Mouse (Mus musculus): ENCODE measurements around the gene Ccnd3. TPM values are rescaled to one million over a fixed set of nuclear protein-coding genes. Genes with fewer than 3 reads are reported as not detected.

The Ccnd3 gene
- polyA plus RNA-seq, 1 experiment: 89.1 TPM

GRCm38 (mm10) chr17:47509031-47509705 is 4.3 kb downstream of the Ccnd3 start:
- no peak for TF ChIP-seq POLR2A (IDR thresholded peaks at IDR 0.05; ENCODE audit: borderline replicate concordance, low read depth, low read length)
- no peak for TF ChIP-seq CTCF (IDR thresholded peaks at IDR 0.05; ENCODE audit: low read depth, low read length)
- Histone ChIP-seq H3K4me3 (ENCODE audit: insufficient read depth, low read length) (no peak overlapping the region; the same call in 1 of the 2 replicates), H3K27ac (ENCODE audit: insufficient read depth, low read depth, low read length) (peak overlapping the region; percentile 45), H3K4me1 (ENCODE audit: control insufficient read depth, insufficient read depth, low read length) (peaks cover 40% of the 10 kb centered on the region)

GRCm38 (mm10) chr17:47511111-47512020 is 6.5 kb downstream of the Ccnd3 start:
- H3K4me3 ChIP-seq (ENCODE audit: insufficient read depth, low read length): no peak overlapping the region
- TF ChIP-seq POLR2A (IDR thresholded peaks at IDR 0.05; ENCODE audit: borderline replicate concordance, low read depth, low read length): no peak
- peak; percentile 94 for TF ChIP-seq CTCF (IDR thresholded peaks at IDR 0.05; ENCODE audit: low read depth, low read length)
- no peak overlapping the region for H3K27ac ChIP-seq (ENCODE audit: insufficient read depth, low read depth, low read length)
- H3K4me1 ChIP-seq (ENCODE audit: control insufficient read depth, insufficient read depth, low read length): peaks cover 23% of the 10 kb centered on the region

GRCm38 (mm10) chr17:47512956-47513775 is 8.3 kb downstream of the Ccnd3 start:
- H3K4me1 ChIP-seq (ENCODE audit: control insufficient read depth, insufficient read depth, low read length): peaks cover 13% of the 10 kb centered on the region
- H3K27ac ChIP-seq (ENCODE audit: insufficient read depth, low read depth, low read length): no peak overlapping the region
- no peak for TF ChIP-seq POLR2A (IDR thresholded peaks at IDR 0.05; ENCODE audit: borderline replicate concordance, low read depth, low read length)
- TF ChIP-seq CTCF (IDR thresholded peaks at IDR 0.05; ENCODE audit: low read depth, low read length): no peak
- no peak overlapping the region for H3K4me3 ChIP-seq (ENCODE audit: insufficient read depth, low read length)

DNA sequence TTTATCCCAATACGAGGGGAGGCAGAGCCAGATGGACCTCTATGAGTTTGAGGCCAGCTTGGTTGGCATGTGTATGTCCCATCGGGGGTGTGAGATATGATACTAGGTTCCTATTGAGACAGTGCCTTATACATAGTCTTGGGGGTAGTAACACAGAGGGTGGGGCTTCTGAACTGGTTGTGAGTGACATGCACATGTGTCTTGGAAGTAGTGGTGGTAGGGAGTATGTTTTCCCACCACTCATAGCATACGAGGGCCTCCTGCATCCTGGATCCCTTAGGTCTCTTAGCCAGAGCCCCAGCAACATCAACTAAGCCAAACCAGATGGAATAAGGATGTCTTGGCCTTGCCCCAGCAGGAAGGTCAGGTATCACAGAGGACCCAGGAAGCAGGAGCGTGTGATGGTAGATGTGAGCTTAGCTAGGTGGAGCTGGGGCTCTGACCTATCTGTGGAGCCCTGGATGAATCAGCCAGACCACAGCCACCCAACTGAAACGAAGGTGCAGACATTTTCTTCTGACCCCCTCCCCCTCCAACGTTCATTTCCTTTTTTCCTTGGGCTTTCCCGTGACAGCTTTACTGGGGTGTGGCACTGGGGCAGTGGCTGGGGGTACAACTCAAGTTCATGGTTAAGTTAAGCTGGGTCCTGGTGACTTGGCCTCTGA is 10.5 kb downstream of the Ccnd3 start:
- Histone ChIP-seq H3K4me3 (ENCODE audit: insufficient read depth, low read length) (no peak overlapping the region), H3K4me1 (ENCODE audit: control insufficient read depth, insufficient read depth, low read length) (peaks cover 7% of the 10 kb centered on the region), H3K27ac (ENCODE audit: insufficient read depth, low read depth, low read length) (no peak overlapping the region)
- TF ChIP-seq POLR2A (IDR thresholded peaks at IDR 0.05; ENCODE audit: borderline replicate concordance, low read depth, low read length) (no peak), CTCF (IDR thresholded peaks at IDR 0.05; ENCODE audit: low read depth, low read length) (no peak)

- TF ChIP-seq POLR2A (IDR thresholded peaks at IDR 0.05; ENCODE audit: borderline replicate concordance, low read depth, low read length): no peak
- Histone ChIP-seq H3K4me3 (ENCODE audit: insufficient read depth, low read length) (no peak overlapping the region), H3K4me1 (ENCODE audit: control insufficient read depth, insufficient read depth, low read length) (peaks cover 4% of the 10 kb centered on the region), H3K27ac (ENCODE audit: insufficient read depth, low read depth, low read length) (no peak overlapping the region)
These were observed 11.4 kb downstream of the Ccnd3 start for GRCm38 (mm10) chr17:47516232-47516631.

DNA sequence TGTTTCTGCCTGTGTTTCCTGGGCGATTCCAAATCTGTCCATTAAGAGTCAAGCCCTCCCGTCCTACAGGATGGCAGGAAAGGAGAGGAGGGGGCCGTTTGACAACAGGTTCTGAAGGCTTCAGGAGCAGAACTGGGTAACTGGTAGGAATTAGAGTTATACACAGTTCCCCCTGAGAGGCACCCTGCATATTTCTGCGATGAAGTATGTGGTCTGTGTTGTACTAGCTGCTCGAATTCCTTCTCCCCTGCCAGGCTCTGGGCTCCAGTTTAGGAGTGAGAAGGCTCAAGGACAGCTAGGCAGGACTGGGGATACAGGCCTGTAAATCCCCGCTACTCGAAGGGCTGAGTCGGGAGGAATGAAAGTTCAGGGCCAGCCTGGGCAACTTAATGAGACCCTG is 13.4 kb downstream of the Ccnd3 start:
- no peak for TF ChIP-seq POLR2A (IDR thresholded peaks at IDR 0.05; ENCODE audit: borderline replicate concordance, low read depth, low read length)
- TF ChIP-seq CTCF (IDR thresholded peaks at IDR 0.05; ENCODE audit: low read depth, low read length): no peak
- peaks cover 20% of the 10 kb centered on the region for H3K4me1 ChIP-seq (ENCODE audit: control insufficient read depth, insufficient read depth, low read length)
- no peak overlapping the region for H3K27ac ChIP-seq (ENCODE audit: insufficient read depth, low read depth, low read length)
- no peak overlapping the region for H3K4me3 ChIP-seq (ENCODE audit: insufficient read depth, low read length)

DNA sequence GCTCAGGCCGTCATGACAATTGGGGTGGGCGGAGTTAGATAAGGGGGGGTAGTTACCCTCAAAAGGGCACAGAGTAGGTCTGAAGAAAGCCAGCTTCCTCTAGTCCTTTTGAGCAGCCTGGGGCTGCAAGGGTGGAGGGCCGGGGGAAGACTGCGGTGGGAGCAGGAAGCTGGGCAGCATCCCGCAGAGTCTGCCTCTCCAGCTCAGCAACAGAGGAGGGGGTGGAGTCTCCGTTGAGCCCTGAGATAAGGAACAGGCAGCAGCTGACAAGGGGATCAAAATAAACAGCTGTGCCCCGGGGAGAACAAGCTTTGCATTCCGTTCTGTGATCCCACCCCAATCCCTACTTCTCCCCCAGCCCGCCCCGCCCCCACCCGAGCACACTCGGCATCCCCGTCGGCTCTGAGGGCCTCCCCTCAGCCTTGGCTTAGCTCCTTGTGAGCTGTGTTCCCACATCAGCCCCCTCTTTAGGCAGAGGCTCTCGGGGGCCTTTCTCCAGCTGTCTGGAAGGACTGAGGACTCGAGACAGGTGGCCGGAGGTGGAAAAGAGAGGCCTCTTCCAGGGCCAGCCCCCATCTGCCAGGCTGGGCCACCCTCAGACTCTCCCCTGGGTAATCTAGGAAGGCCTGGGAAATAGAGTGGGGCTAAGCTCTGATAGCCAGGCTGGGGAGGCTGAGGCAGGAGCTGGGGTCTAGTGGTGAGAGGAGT is 16.9 kb downstream of the Ccnd3 start:
- H3K4me3 ChIP-seq (ENCODE audit: insufficient read depth, low read length): no peak overlapping the region
- no peak for TF ChIP-seq POLR2A (IDR thresholded peaks at IDR 0.05; ENCODE audit: borderline replicate concordance, low read depth, low read length)
- no peak for TF ChIP-seq CTCF (IDR thresholded peaks at IDR 0.05; ENCODE audit: low read depth, low read length)
- H3K4me1 ChIP-seq (ENCODE audit: control insufficient read depth, insufficient read depth, low read length): peaks cover 37% of the 10 kb centered on the region
- H3K27ac ChIP-seq (ENCODE audit: insufficient read depth, low read depth, low read length): peak overlapping the region; percentile 94

DNA sequence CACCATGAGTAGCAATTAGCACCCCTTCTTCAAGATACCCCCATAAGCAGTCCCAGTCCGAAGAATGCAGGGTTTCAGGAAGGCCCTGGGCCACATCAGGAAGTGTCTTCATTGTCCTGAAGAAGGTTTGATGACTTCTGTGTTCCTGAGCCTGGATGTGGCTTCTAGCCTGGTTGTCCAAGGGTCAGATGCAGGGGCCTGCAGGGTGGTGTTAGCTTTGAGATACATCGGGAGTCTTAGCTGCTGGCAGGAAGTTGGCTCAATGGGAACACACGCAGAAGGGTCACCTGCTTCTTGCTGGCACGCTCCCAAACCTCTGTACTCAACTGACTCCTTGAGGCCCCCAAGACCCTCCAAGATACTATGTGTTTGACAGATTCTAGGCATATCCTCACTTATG is 17.7 kb downstream of the Ccnd3 start:
- Histone ChIP-seq H3K4me3 (ENCODE audit: insufficient read depth, low read length) (no peak overlapping the region), H3K27ac (ENCODE audit: insufficient read depth, low read depth, low read length) (peak overlapping the region; percentile 94), H3K4me1 (ENCODE audit: control insufficient read depth, insufficient read depth, low read length) (peaks cover 42% of the 10 kb centered on the region)
- TF ChIP-seq POLR2A (IDR thresholded peaks at IDR 0.05; ENCODE audit: borderline replicate concordance, low read depth, low read length) (no peak), CTCF (IDR thresholded peaks at IDR 0.05; ENCODE audit: low read depth, low read length) (no peak)
